Mouse (Mus musculus) gonadal fat pad, adult 2 months (tissue): ENCODE results near the gene Vsir. TPM values are rescaled to one million over a fixed set of nuclear protein-coding genes. Genes with fewer than 3 reads are reported as not detected.

Source experiments
- DNase-seq: peaks from one replicate; pipeline ENCODE4 v3.0.0-alpha.2; 2012; ENCODE audit warnings: low read depth
- polyA plus RNA-seq: library from polyadenylated mRNA; depleted of rRNA; stranded (reverse); fragments of >200 nt; gene quantifications from 2 replicates; pipeline ENCODE4 v1.2.3, GENCODE M21; 2012

Gene Vsir
- polyA plus RNA-seq, 1 experiment: 89.7 TPM

- no peak for DNase-seq
Measured at GRCm38 (mm10) chr10:60353241-60354002, 6.8 kb downstream of the Vsir start.

- DNase-seq: no peak
Measured at GRCm38 (mm10) chr10:60354003-60354325, 7.3 kb downstream of the Vsir start.

DNA sequence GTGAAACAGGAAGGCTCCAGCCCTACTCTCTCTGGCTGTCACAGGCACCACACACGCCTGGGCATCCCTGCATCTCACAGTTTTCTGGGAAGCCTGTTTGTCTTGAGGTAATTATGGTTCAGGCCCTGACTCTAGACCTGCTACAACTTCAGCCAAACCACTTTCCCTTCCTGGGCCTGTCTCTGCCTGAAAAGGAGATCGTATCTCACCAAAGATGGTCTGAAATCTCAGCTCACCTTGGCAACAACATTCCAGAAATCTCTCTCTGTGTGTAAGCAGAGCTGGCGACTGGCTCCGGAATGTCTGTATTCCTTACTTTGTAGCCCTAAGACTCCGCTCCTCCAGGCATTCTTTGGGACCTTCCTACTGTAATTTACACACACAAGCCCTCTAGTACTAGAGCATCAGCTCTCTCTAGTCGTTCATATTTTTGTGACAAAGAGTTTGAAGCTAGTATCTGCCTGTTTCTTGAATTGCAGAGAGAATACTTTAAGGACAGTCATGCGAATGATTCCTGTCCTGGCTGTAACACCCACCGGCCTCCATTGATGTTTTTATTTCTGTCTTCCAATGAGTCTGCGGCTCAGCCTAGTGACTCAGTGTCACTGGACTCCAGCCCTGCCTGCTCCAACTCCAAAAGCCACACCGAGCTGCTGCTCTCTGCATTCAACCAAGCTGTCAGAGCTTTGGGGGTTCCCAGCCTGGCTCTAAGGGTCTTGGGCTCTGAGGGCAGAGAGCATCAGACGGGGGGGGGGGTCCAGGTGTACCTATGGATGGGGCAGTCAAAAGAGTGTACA, 8.4 kb downstream of the Vsir start:
- peak; percentile 79 for DNase-seq

GRCm38 (mm10) chr10:60357441-60357840, 10.8 kb downstream of the Vsir start:
- no peak for DNase-seq

- no peak for DNase-seq
Measured at GRCm38 (mm10) chr10:60357901-60358300, 11.2 kb downstream of the Vsir start.

- no peak for DNase-seq
Measured at GRCm38 (mm10) chr10:60358776-60359175, 12.1 kb downstream of the Vsir start.

DNA sequence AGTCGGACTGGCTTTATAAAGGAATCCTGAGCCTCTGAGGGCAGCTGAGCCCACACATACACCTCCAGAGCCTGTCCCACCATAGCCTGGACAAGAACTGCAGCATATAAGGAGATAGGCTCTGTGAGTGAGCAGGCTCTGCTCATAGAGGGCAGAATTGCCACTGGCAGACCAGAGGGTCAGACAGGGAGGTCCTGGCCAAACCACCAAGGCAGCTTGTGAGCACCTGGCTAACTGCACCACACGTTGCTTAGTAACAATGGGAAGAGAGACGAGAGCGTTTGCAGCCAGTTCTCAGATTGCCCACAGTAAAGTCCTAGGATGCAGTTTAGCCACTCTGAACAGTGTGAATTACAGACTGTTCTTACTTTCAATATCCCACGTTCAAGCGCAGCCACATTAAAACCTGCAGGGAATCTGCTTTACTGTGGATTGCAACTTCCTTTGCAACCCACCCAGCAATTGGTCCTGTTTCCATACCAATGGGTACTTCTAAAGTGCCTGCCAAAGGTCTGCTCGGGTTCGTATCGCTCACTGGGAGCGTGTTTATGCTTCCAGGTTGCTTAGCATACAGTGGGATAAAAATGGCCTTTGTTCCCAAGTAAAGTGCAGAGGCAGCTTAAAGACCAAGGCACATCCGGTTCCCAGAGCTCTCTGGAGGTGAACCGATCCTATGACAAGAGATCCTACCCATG, 15.1 kb downstream of the Vsir start:
- no peak for DNase-seq

- DNase-seq: no peak
Measured at GRCm38 (mm10) chr10:60362310-60362628, 15.6 kb downstream of the Vsir start.

DNA sequence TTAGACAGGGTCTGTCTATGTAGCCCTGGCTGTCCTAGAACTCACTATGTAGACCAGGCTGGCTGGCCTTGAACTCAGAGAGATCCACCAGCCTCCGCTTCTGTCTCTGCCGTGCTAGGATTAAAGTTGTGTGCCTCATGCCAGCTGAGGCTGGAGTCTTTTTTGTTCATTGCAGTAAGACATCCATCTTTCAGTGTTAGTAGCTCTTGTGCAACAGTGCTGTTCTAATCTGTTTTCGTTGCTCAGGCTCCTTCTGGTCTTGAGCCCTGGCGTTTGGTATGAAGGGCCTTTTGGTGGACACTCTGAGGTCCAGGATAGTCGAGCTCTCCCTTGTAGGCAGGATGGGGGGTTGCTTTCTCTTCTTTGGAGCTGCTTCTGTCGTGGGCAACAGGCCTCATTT, 16.8 kb downstream of the Vsir start:
- DNase-seq: no peak

DNA sequence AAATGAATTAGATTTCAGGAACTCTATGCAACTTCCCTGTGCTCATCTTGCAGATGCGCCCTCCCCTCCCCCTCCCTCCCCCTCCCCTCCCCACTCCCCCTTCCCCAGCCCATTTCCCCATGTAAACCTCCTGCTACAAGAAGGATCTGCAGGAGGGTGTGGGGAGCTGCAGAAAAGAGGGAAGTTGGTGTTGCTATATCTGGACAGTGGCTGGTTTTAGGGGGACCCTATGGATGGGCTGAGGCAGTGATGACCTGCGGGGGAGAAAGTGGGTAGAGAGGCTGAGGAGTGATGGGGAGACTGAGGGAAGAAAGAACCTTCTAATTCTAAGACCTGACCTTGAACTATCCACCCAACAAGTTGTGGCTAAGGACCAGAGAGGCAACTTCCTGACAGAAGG, 20.5 kb downstream of the Vsir start:
- no peak for DNase-seq

DNA sequence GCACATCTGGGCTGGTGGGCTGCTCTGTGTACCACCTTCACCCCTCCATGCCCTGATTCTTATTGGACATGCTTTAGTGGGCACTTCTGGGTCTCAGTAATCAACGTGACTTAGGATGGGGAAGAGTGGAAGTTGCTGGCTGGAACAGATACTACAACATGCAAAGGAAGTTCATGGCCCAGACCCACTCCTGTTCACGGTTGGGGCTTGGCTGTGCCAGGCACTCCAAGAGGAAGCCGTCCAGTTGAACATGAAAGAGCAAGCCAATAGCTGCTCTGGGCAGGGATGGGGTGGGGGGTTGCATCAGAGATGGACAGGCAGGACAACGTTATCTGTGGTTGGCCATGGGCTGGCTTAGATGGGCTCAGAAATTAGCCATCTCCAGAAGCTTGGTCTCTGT, 21.3 kb downstream of the Vsir start:
- DNase-seq: no peak

GRCm38 (mm10) chr10:60369405-60369804, 22.8 kb downstream of the Vsir start:
- DNase-seq: no peak

GRCm38 (mm10) chr10:60370098-60370497, 23.4 kb downstream of the Vsir start:
- no peak for DNase-seq

- DNase-seq: no peak
Measured at GRCm38 (mm10) chr10:60370601-60371061, 24.0 kb downstream of the Vsir start.

DNA sequence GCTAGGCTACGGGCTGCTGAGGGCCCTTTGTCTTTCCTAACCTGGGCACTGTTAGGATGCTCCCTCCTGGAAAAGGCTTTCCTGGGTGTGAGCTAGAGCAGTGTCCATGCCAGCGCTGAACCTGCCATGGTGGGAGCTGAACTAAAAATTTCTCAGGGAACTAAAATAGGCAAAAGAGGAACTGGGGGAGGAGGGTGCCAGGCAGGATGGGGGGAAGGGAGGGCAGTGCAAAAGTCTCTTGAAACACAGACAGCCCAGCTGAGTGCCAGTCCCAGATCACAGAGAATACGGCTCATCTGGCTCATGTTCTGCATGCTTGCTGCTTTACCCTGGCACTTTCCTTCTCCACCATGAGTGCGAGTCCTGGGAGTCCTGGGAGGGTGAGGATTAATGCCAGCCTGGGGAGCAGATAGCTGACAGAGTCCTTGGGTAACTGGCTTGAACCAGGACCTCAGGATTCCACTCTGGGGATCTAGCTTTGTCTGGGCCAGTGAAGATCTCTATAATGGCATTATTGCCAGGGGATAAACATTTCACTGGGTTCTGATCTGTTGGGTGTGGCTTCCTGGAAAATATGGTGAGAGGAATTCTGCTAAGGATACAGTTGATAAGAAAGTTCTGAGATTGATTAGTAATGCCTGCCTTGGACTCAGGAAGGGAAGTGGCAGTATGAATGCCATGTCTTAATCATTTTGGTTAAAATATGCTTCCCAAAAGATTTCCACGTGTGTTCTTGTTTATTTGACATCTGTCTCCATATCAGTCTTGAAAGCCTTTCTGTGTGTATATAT, 25.1 kb downstream of the Vsir start:
- no peak for DNase-seq

- no peak for DNase-seq
Measured at GRCm38 (mm10) chr10:60373543-60373936, 26.9 kb downstream of the Vsir start.

DNA sequence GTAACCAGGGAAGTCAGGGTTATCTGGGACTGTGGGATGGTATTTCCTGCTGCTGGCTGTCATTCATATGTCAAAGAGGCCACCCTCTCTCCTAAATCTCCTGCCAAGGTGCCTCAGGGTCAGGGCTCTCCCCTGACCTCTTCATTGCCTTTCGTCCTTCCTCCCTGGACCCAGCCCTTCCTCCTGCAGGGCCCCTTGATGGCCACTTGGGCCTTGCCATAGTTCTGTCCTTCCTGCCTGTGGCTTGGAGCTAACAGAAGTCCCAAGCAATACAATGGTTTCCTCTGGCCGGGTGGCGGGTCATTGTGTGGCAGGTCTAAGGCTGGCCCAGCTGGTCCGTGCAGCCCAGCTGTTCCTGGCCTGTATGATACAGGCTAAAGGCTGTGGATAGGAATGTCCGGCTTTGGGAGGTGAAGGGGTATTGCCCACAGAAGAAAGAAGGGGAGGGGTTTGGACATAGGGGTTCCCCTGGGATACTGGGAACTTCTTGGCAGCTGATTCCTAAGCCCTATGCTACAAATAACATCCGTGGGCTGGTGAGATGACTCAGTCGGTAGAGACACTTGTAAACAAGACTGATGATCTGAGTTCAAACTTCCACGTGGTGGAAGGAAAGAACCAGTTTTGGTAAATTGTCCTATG, 27.4 kb downstream of the Vsir start:
- DNase-seq: no peak

- no peak for DNase-seq
Measured at GRCm38 (mm10) chr10:60376704-60377103, 30.1 kb downstream of the Vsir start.

DNA sequence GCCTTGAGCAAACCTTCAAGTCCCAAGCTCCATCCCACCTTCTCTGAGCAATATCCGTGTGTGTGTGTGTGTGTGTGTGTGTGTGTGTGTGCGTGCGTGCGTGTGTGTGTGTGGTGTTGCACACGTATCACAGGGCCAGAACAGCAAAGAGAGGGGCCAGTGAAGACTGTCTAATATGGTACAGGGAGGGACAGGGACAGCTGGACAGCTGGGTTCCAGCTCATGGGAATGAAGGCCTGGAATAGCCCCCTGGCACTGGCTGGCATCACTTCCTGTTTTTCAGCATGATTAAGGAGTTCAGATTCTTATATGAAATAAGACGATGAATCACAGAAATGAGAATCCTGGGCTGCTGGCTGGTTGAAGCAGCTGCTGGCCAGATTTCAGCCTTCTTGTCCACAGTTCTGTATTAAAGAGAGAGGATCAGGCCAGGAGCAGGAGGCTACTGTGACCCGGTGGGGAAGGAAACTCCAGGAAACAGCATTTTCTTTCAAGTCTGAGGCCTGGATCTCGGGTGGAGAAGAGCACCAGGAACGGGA, 32.8 kb downstream of the Vsir start:
- no peak for DNase-seq

DNA sequence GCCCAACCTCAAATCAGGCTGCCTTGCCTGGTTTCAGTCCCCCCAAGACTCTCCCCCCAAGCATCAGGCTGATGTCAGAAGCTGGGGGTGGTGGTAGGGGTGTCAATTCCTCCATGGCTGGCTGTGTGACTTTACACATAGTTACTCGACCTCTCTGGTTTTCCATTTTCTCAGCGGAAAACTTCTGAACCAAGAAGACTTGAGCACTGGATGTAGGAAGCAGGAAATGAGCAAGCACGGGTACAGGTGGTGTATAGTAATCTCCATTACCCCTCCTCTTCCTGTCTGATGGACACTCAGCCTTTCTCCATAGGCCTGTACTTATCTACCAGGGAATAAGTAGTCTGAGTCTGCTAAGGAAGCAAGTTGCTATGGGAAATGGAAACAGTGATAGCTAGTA, 33.6 kb downstream of the Vsir start:
- DNase-seq: no peak
